Mouse (Mus musculus): Measurements from ENCODE around the gene Jdp2. TPM values are rescaled to one million over a fixed set of nuclear protein-coding genes. Genes with fewer than 3 reads are reported as not detected.

The Jdp2 gene
- polyA plus RNA-seq, 1 experiment from 2014 or later = 0.17 TPM

- Histone ChIP-seq H3K4me3 (ENCODE audit: low read depth, low read length) (no peak overlapping the region), H3K27ac (replicated peaks; ENCODE audit: low read depth, low read length) (no peak overlapping the region), H3K9ac (ENCODE audit: low read length) (no peak overlapping the region), H3K36me3 (ENCODE audit: control insufficient read depth, insufficient read depth, low read length) (no peaks in the 10 kb centered on the region), H3K4me1 (ENCODE audit: control insufficient read depth, insufficient read depth, low read length) (0 out of 2 replicates have a peak, but pooled peaks cover 2% of the 10 kb centered on the region), H3K4me2 (ENCODE audit: low read depth, severe bottlenecking) (no peak overlapping the region), H3K27me3 (ENCODE audit: control insufficient read depth, insufficient read depth, low read length) (no peaks in the 10 kb centered on the region), H3K9me3 (ENCODE audit: control insufficient read depth, low read length) (no peaks in the 10 kb centered on the region)
- 80% methylated on average over 7 of the region's 7 CpGs for WGBS
- DNase-seq (ENCODE audit: low spot score) (no peak), ATAC-seq (ENCODE audit: insufficient number of reproducible peaks, low FRiP score, low TSS enrichment, low read depth) (no peak)
These were observed 20.6 kb downstream of the Jdp2 start for GRCm38 (mm10) chr12:85619283-85619897.

- Histone ChIP-seq H3K9me3 (ENCODE audit: control insufficient read depth, low read length) (no peaks in the 10 kb centered on the region), H3K36me3 (ENCODE audit: control insufficient read depth, insufficient read depth, low read length) (no peaks in the 10 kb centered on the region), H3K4me2 (ENCODE audit: low read depth, severe bottlenecking) (no peak overlapping the region), H3K27me3 (ENCODE audit: control insufficient read depth, insufficient read depth, low read length) (no peaks in the 10 kb centered on the region), H3K9ac (ENCODE audit: low read length) (no peak overlapping the region), H3K4me1 (ENCODE audit: control insufficient read depth, insufficient read depth, low read length) (0 out of 2 replicates have a peak, but pooled peaks cover 2% of the 10 kb centered on the region), H3K27ac (replicated peaks; ENCODE audit: low read depth, low read length) (no peak overlapping the region), H3K4me3 (ENCODE audit: low read depth, low read length) (no peak overlapping the region)
- ATAC-seq (ENCODE audit: insufficient number of reproducible peaks, low FRiP score, low TSS enrichment, low read depth) (no peak), DNase-seq (ENCODE audit: low spot score) (no peak)
- 58% methylated on average over 11 of the region's 11 CpGs for whole genome bisulfite sequencing
These were observed 21.1 kb downstream of the Jdp2 start for GRCm38 (mm10) chr12:85619898-85620443.

GRCm38 (mm10) chr12:85621027-85621426 is 22.2 kb downstream of the Jdp2 start:
- peaks cover 6% of the 10 kb centered on the region; the same call in 1 of the 2 replicates for H3K4me1 ChIP-seq (ENCODE audit: control insufficient read depth, insufficient read depth, low read length)
- no peak overlapping the region for H3K9ac ChIP-seq (ENCODE audit: low read length)
- no peak overlapping the region for H3K4me2 ChIP-seq (ENCODE audit: low read depth, severe bottlenecking)
- no peaks in the 10 kb centered on the region for H3K27me3 ChIP-seq (ENCODE audit: control insufficient read depth, insufficient read depth, low read length)
- WGBS = 88% methylated on average over 6 of the region's 6 CpGs
- no peak overlapping the region for H3K4me3 ChIP-seq (ENCODE audit: low read depth, low read length)
- no peaks in the 10 kb centered on the region for H3K9me3 ChIP-seq (ENCODE audit: control insufficient read depth, low read length)
- H3K27ac ChIP-seq (replicated peaks; ENCODE audit: low read depth, low read length) = no peak overlapping the region
- ATAC-seq (ENCODE audit: insufficient number of reproducible peaks, low FRiP score, low TSS enrichment, low read depth) (no peak), DNase-seq (ENCODE audit: low spot score) (no peak)
- no peaks in the 10 kb centered on the region for H3K36me3 ChIP-seq (ENCODE audit: control insufficient read depth, insufficient read depth, low read length)

GRCm38 (mm10) chr12:85621673-85622072 is 22.8 kb downstream of the Jdp2 start:
- H3K27me3 ChIP-seq (ENCODE audit: control insufficient read depth, insufficient read depth, low read length) = no peaks in the 10 kb centered on the region
- ATAC-seq (ENCODE audit: insufficient number of reproducible peaks, low FRiP score, low TSS enrichment, low read depth) = no peak
- no peak overlapping the region for H3K9ac ChIP-seq (ENCODE audit: low read length)
- no peak overlapping the region for H3K27ac ChIP-seq (replicated peaks; ENCODE audit: low read depth, low read length)
- no peak overlapping the region for H3K4me3 ChIP-seq (ENCODE audit: low read depth, low read length)
- peaks cover 8% of the 10 kb centered on the region; the same call in 1 of the 2 replicates for H3K4me1 ChIP-seq (ENCODE audit: control insufficient read depth, insufficient read depth, low read length)
- no peaks in the 10 kb centered on the region for H3K9me3 ChIP-seq (ENCODE audit: control insufficient read depth, low read length)
- 91% methylated on average over 4 of the region's 4 CpGs for WGBS
- no peak for DNase-seq (ENCODE audit: low spot score)
- H3K4me2 ChIP-seq (ENCODE audit: low read depth, severe bottlenecking) = no peak overlapping the region
- no peaks in the 10 kb centered on the region for H3K36me3 ChIP-seq (ENCODE audit: control insufficient read depth, insufficient read depth, low read length)

- Histone ChIP-seq H3K9ac (ENCODE audit: low read length) (no peak overlapping the region), H3K27ac (replicated peaks; ENCODE audit: low read depth, low read length) (no peak overlapping the region), H3K4me2 (ENCODE audit: low read depth, severe bottlenecking) (no peak overlapping the region), H3K4me1 (ENCODE audit: control insufficient read depth, insufficient read depth, low read length) (peaks cover 8% of the 10 kb centered on the region; the same call in 1 of the 2 replicates), H3K36me3 (ENCODE audit: control insufficient read depth, insufficient read depth, low read length) (no peaks in the 10 kb centered on the region), H3K9me3 (ENCODE audit: control insufficient read depth, low read length) (no peaks in the 10 kb centered on the region), H3K4me3 (ENCODE audit: low read depth, low read length) (no peak overlapping the region), H3K27me3 (ENCODE audit: control insufficient read depth, insufficient read depth, low read length) (no peaks in the 10 kb centered on the region)
- DNase-seq (ENCODE audit: low spot score) (no peak), ATAC-seq (ENCODE audit: insufficient number of reproducible peaks, low FRiP score, low TSS enrichment, low read depth) (no peak)
- WGBS = 40% methylated on average over 3 of the region's 3 CpGs
These were observed 24.9 kb downstream of the Jdp2 start for GRCm38 (mm10) chr12:85623711-85624110.

GRCm38 (mm10) chr12:85624652-85625051 is 25.8 kb downstream of the Jdp2 start:
- 84% methylated on average over 7 of the region's 7 CpGs for WGBS

GRCm38 (mm10) chr12:85625852-85626251 is 27.0 kb downstream of the Jdp2 start:
- no peak for ATAC-seq (ENCODE audit: insufficient number of reproducible peaks, low FRiP score, low TSS enrichment, low read depth)
- DNase-seq (ENCODE audit: low spot score) = no peak

More at GRCm38 (mm10) chr12:85624652-85625051, 25.8 kb downstream of the Jdp2 start:
- ATAC-seq (ENCODE audit: insufficient number of reproducible peaks, low FRiP score, low TSS enrichment, low read depth) (no peak), DNase-seq (ENCODE audit: low spot score) (no peak)
- Histone ChIP-seq H3K27ac (replicated peaks; ENCODE audit: low read depth, low read length) (no peak overlapping the region), H3K36me3 (ENCODE audit: control insufficient read depth, insufficient read depth, low read length) (no peaks in the 10 kb centered on the region), H3K4me2 (ENCODE audit: low read depth, severe bottlenecking) (no peak overlapping the region), H3K4me3 (ENCODE audit: low read depth, low read length) (no peak overlapping the region), H3K27me3 (ENCODE audit: control insufficient read depth, insufficient read depth, low read length) (no peaks in the 10 kb centered on the region), H3K9ac (ENCODE audit: low read length) (no peak overlapping the region), H3K9me3 (ENCODE audit: control insufficient read depth, low read length) (no peaks in the 10 kb centered on the region), H3K4me1 (ENCODE audit: control insufficient read depth, insufficient read depth, low read length) (peaks cover 8% of the 10 kb centered on the region; the same call in 1 of the 2 replicates)

GRCm38 (mm10) chr12:85629661-85630481 is 31.0 kb downstream of the Jdp2 start:
- ATAC-seq (ENCODE audit: insufficient number of reproducible peaks, low FRiP score, low TSS enrichment, low read depth) (no peak), DNase-seq (ENCODE audit: low spot score) (no peak)
- Histone ChIP-seq H3K9me3 (ENCODE audit: control insufficient read depth, low read length) (no peaks in the 10 kb centered on the region), H3K27me3 (ENCODE audit: control insufficient read depth, insufficient read depth, low read length) (no peaks in the 10 kb centered on the region), H3K4me2 (ENCODE audit: low read depth, severe bottlenecking) (no peak overlapping the region), H3K4me3 (ENCODE audit: low read depth, low read length) (no peak overlapping the region), H3K9ac (ENCODE audit: low read length) (no peak overlapping the region), H3K36me3 (ENCODE audit: control insufficient read depth, insufficient read depth, low read length) (no peaks in the 10 kb centered on the region), H3K27ac (replicated peaks; ENCODE audit: low read depth, low read length) (no peak overlapping the region), H3K4me1 (ENCODE audit: control insufficient read depth, insufficient read depth, low read length) (peaks cover 6% of the 10 kb centered on the region; the same call in 1 of the 2 replicates)
- WGBS = 73% methylated on average over 21 of the region's 21 CpGs

More at GRCm38 (mm10) chr12:85625852-85626251, 27.0 kb downstream of the Jdp2 start:
- H3K27me3 ChIP-seq (ENCODE audit: control insufficient read depth, insufficient read depth, low read length) = no peaks in the 10 kb centered on the region
- H3K36me3 ChIP-seq (ENCODE audit: control insufficient read depth, insufficient read depth, low read length) = no peaks in the 10 kb centered on the region
- 43% methylated on average over 5 of the region's 5 CpGs for WGBS
- H3K4me2 ChIP-seq (ENCODE audit: low read depth, severe bottlenecking) = no peak overlapping the region
- H3K9ac ChIP-seq (ENCODE audit: low read length) = no peak overlapping the region
- H3K4me3 ChIP-seq (ENCODE audit: low read depth, low read length) = no peak overlapping the region
- no peak overlapping the region for H3K27ac ChIP-seq (replicated peaks; ENCODE audit: low read depth, low read length)
- H3K9me3 ChIP-seq (ENCODE audit: control insufficient read depth, low read length) = no peaks in the 10 kb centered on the region
- peaks cover 8% of the 10 kb centered on the region; the same call in 1 of the 2 replicates for H3K4me1 ChIP-seq (ENCODE audit: control insufficient read depth, insufficient read depth, low read length)

Measured in limb, embryonic 11.5 days (tissue).